Mouse (Mus musculus): ENCODE results near the gene Mast4.

GRCm38 (mm10) chr13:102765216-102765615, 569.1 kb downstream of the Mast4 start:
- TF ChIP-seq CTCF (IDR thresholded peaks at IDR 0.05; ENCODE audit: borderline replicate concordance, control insufficient read depth, extremely low read depth, insufficient read depth, low read length, poor library complexity) = no peak
- no peak for TF ChIP-seq POLR2A (IDR thresholded peaks at IDR 0.05; ENCODE audit: control insufficient read depth, extremely low read depth, insufficient read depth, low read length, poor library complexity)

Data from thymus, adult 2 months (tissue).